ENCODE assay signal across 4 mouse cellular contexts in genomic region chr4:118335991-118336390, GRCm38 (mm10).
"Had no signal": no experiment of that assay in that cellular context is flagged by ENCODE, and none has a peak within 500 bp of the region (broad histone marks: within the 10 kb centered on the region; RNA-seq: fewer than 3 reads in every experiment).

No protein-coding gene starts in this region.

- H3K4me2 ChIP-seq: neural tube, embryonic 12.5 days; neural tube, embryonic 13.5 days; stomach, embryonic 15.5 days had no signal

- H3K27me3 ChIP-seq: neural tube, embryonic 12.5 days; neural tube, embryonic 13.5 days; stomach, embryonic 15.5 days had no signal

- H3K27ac ChIP-seq: neural tube, embryonic 12.5 days; neural tube, embryonic 13.5 days; stomach, embryonic 15.5 days; stomach, postnatal 0 days had no signal

- H3K9me3 ChIP-seq: neural tube, embryonic 12.5 days; neural tube, embryonic 13.5 days; stomach, embryonic 15.5 days had no signal

- H3K4me3 ChIP-seq: neural tube, embryonic 12.5 days; neural tube, embryonic 13.5 days; stomach, embryonic 15.5 days had no signal

- H3K4me1 ChIP-seq: neural tube, embryonic 12.5 days; neural tube, embryonic 13.5 days; stomach, embryonic 15.5 days had no signal

- H3K9ac ChIP-seq: neural tube, embryonic 12.5 days; neural tube, embryonic 13.5 days; stomach, embryonic 15.5 days had no signal

- H3K36me3 ChIP-seq: neural tube, embryonic 12.5 days; neural tube, embryonic 13.5 days; stomach, embryonic 15.5 days had no signal
